ENCODE assay signal across 24 mouse cellular contexts in the genomic region with DNA sequence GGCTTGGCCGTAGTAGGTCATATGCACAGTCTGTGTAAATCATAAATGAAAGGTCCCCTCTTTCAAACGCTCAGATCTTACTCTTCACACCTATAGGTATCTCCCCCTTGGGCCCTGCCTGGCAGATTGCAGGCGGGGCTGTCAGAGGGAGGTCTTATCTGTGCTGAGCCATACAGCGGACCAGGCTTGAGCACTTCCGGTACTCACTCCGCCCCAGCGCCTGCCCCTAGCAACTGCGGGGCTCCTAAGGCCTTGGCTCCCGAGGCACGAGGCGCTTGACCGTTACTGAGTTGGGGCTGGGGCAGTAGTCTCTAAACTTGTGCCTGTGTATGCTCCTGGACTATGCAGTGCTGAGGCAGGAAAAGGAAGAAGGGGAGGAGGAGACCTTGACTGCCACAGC. TPM values are rescaled to one million over a fixed set of nuclear protein-coding genes. Genes with fewer than 3 reads are reported as not detected.
"Had no signal": no experiment of that assay in that cellular context is flagged by ENCODE, and none has a peak within 500 bp of the region (broad histone marks: within the 10 kb centered on the region; RNA-seq: fewer than 3 reads in every experiment).

A gene (plus strand): TSS at position 238 of the 400 bp plus-strand sequence.

- DNase-seq: gastrocnemius, postnatal 14 days; gastrocnemius, postnatal 36 days; heart, adult 18-20 months; heart, postnatal 14 days; heart, postnatal 36 days; kidney, adult 11 months; kidney, adult 2 months; kidney, adult 9 months; kidney, postnatal 14 days; kidney, postnatal 36 days; layer of hippocampus, adult 9-11 months; layer of hippocampus, postnatal 36 days; left cerebral cortex, postnatal 4 days had no signal

- H3K27me3 ChIP-seq: heart, embryonic 13.5 days; heart, embryonic 15.5 days; hindbrain, embryonic 13.5 days; hindbrain, embryonic 15.5 days; kidney, embryonic 15.5 days; limb, embryonic 13.5 days; limb, embryonic 15.5 days had no signal

- H3K9me3 ChIP-seq: heart, embryonic 13.5 days; heart, embryonic 15.5 days; hindbrain, embryonic 13.5 days; hindbrain, embryonic 15.5 days; kidney, embryonic 15.5 days; limb, embryonic 13.5 days; limb, embryonic 15.5 days had no signal

- H3K27ac ChIP-seq: heart, embryonic 13.5 days; heart, embryonic 15.5 days; hindbrain, embryonic 13.5 days; hindbrain, embryonic 15.5 days; hindbrain, postnatal 0 days; kidney, embryonic 15.5 days; kidney, postnatal 0 days; limb, embryonic 13.5 days; limb, embryonic 15.5 days had no signal

- H3K9ac ChIP-seq: heart, embryonic 13.5 days; heart, embryonic 15.5 days; hindbrain, embryonic 13.5 days; hindbrain, embryonic 15.5 days; kidney, embryonic 15.5 days; limb, embryonic 13.5 days; limb, embryonic 15.5 days had no signal

- H3K4me1 ChIP-seq: heart, embryonic 13.5 days; heart, embryonic 15.5 days; hindbrain, embryonic 13.5 days; hindbrain, embryonic 15.5 days; kidney, embryonic 15.5 days; limb, embryonic 13.5 days; limb, embryonic 15.5 days had no signal

- H3K36me3 ChIP-seq: heart, embryonic 13.5 days; heart, embryonic 15.5 days; hindbrain, embryonic 13.5 days; hindbrain, embryonic 15.5 days; kidney, embryonic 15.5 days; limb, embryonic 13.5 days; limb, embryonic 15.5 days had no signal

- H3K4me3 ChIP-seq: heart, embryonic 13.5 days; heart, embryonic 15.5 days; hindbrain, embryonic 13.5 days; hindbrain, embryonic 15.5 days; kidney, embryonic 15.5 days; limb, embryonic 13.5 days; limb, embryonic 15.5 days had no signal

- ATAC-seq: hindbrain, postnatal 0 days; intestine, embryonic 16.5 days had no signal

- H3K4me2 ChIP-seq: heart, embryonic 11.5 days; heart, embryonic 13.5 days; heart, embryonic 15.5 days; hindbrain, embryonic 13.5 days; hindbrain, embryonic 15.5 days; kidney, embryonic 15.5 days; limb, embryonic 13.5 days; limb, embryonic 15.5 days had no signal

RNA-seq across cellular contexts. Expression of the gene that starts here (rescaled TPM):
- polyA plus RNA-seq: kidney, adult 2 months had no signal
